In the genomic region with DNA sequence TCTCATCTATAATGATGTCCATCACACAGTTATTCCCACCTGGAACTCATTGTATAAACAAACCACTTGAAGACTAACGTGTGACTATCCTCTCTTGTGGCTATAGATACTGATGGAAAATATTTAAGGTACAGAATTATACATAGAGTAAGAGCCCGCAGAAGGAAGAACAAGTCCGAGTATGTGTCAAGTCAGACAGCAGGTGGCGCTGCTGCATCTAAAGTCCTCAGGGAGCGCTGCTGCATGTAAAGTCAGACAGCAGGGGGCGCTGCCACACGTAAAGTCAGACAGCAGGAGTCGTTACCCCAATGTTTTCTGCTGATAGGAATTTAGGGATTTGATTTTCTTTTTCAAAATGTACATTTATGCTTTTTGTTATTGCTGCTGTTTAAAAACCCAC, we compare ENCODE assay signal across 8 mouse cellular contexts. TPM values are rescaled to one million over a fixed set of nuclear protein-coding genes. Genes with fewer than 3 reads are reported as not detected.
DNase-seq lines count a peak whose midpoint lies in the region; ATAC-seq and TF ChIP-seq lines count a peak whose summit lies in the region.

No protein-coding gene starts in this region.

- no peak overlapping the region for H3K4me2 ChIP-seq in midbrain, embryonic 15.5 days
- no peak overlapping the region for H3K4me2 ChIP-seq in intestine, postnatal 0 days (replicated peaks; ENCODE audit: low read depth)

- peak; percentile 86 for DNase-seq in midbrain, embryonic 10.5 days (ENCODE audit: low spot score)
- DNase-seq in cerebellum, adult 9-11 months, result peak; percentile 71
- peak; percentile 63 to 87 for DNase-seq in frontal cortex, postnatal 10 days (ENCODE audit: low spot score in 2 of 2)
- DNase-seq in limb, embryonic 10.5 days (ENCODE audit: low spot score), result peak; percentile 92
- peak; percentile 76 to 88 for DNase-seq in natural killer cell, adult 2 months (ENCODE audit: low spot score in 2 of 2)

- no peaks in the 10 kb centered on the region for H3K27me3 ChIP-seq in midbrain, embryonic 10.5 days (ENCODE audit: low read depth, poor library complexity, severe bottlenecking)
- no peaks in the 10 kb centered on the region for H3K27me3 ChIP-seq in midbrain, embryonic 15.5 days (replicated peaks)
- H3K27me3 ChIP-seq in intestine, postnatal 0 days (replicated peaks; ENCODE audit: control insufficient read depth, insufficient read depth, low read length), result no peaks in the 10 kb centered on the region; the same call in 1 of the 2 replicates
- peaks cover 7% of the 10 kb centered on the region; the same call in 1 of the 2 replicates for H3K27me3 ChIP-seq in limb, embryonic 10.5 days (ENCODE audit: low read depth, poor library complexity, severe bottlenecking)
- no peaks in the 10 kb centered on the region for H3K27me3 ChIP-seq in testis, adult 2 months (ENCODE audit: control insufficient read depth, insufficient read depth, low read length)

- H3K36me3 ChIP-seq in midbrain, embryonic 10.5 days, result no peaks in the 10 kb centered on the region
- no peaks in the 10 kb centered on the region for H3K36me3 ChIP-seq in midbrain, embryonic 15.5 days (replicated peaks)
- H3K36me3 ChIP-seq in intestine, postnatal 0 days (ENCODE audit: control insufficient read depth, insufficient read depth), result no peaks in the 10 kb centered on the region
- H3K36me3 ChIP-seq in limb, embryonic 10.5 days, result no peaks in the 10 kb centered on the region
- no peaks in the 10 kb centered on the region for H3K36me3 ChIP-seq in testis, adult 2 months (ENCODE audit: control insufficient read depth, insufficient read depth, low read length)

- no peak overlapping the region for H3K27ac ChIP-seq in midbrain, embryonic 10.5 days (replicated peaks)
- H3K27ac ChIP-seq in midbrain, embryonic 15.5 days, result no peak overlapping the region
- no peak overlapping the region for H3K27ac ChIP-seq in intestine, postnatal 0 days (ENCODE audit: low read depth, low read length)
- no peak overlapping the region for H3K27ac ChIP-seq in limb, embryonic 10.5 days
- no peak overlapping the region for H3K27ac ChIP-seq in testis, adult 2 months (ENCODE audit: control insufficient read depth, insufficient read depth, low read depth, low read length)

- no peaks in the 10 kb centered on the region for H3K9me3 ChIP-seq in midbrain, embryonic 10.5 days (replicated peaks)
- H3K9me3 ChIP-seq in midbrain, embryonic 15.5 days, result no peaks in the 10 kb centered on the region
- no peaks in the 10 kb centered on the region for H3K9me3 ChIP-seq in intestine, postnatal 0 days (ENCODE audit: control insufficient read depth)
- no peaks in the 10 kb centered on the region for H3K9me3 ChIP-seq in limb, embryonic 10.5 days (replicated peaks)

- no peak; the same call in 1 of the 2 replicates for ATAC-seq in midbrain, embryonic 15.5 days (replicated peaks)
- no peak for ATAC-seq in intestine, postnatal 0 days

- H3K4me3 ChIP-seq in midbrain, embryonic 10.5 days, result no peak overlapping the region
- H3K4me3 ChIP-seq in midbrain, embryonic 15.5 days, result no peak overlapping the region
- H3K4me3 ChIP-seq in intestine, postnatal 0 days (ENCODE audit: low read depth, low read length), result no peak overlapping the region
- H3K4me3 ChIP-seq in limb, embryonic 10.5 days, result no peak overlapping the region
- H3K4me3 ChIP-seq in testis, adult 2 months (ENCODE audit: control insufficient read depth, low read depth, low read length), result no peak overlapping the region

- no peak overlapping the region for H3K9ac ChIP-seq in midbrain, embryonic 15.5 days
- H3K9ac ChIP-seq in intestine, postnatal 0 days (ENCODE audit: low read depth, low read length), result no peak overlapping the region

- peak; percentile 99 for TF ChIP-seq CTCF in intestine, postnatal 0 days (IDR thresholded peaks at IDR 0.05; ENCODE audit: low read depth)
- peak; percentile 100 for TF ChIP-seq CTCF in testis, adult 2 months (IDR thresholded peaks at IDR 0.05; ENCODE audit: control insufficient read depth, insufficient read depth, insufficient replicate concordance, low read depth, low read length)

- 9% methylated on average over 8 of the region's 8 CpGs for WGBS in midbrain, embryonic 10.5 days
- 5% methylated on average over 8 of the region's 8 CpGs for WGBS in midbrain, embryonic 15.5 days
- 8% methylated on average over 8 of the region's 8 CpGs for WGBS in intestine, postnatal 0 days
- WGBS in limb, embryonic 10.5 days, result 10% methylated on average over 8 of the region's 8 CpGs

- H3K4me1 ChIP-seq in midbrain, embryonic 10.5 days, result no peaks in the 10 kb centered on the region
- H3K4me1 ChIP-seq in midbrain, embryonic 15.5 days, result no peaks in the 10 kb centered on the region
- no peaks in the 10 kb centered on the region for H3K4me1 ChIP-seq in intestine, postnatal 0 days (replicated peaks; ENCODE audit: control insufficient read depth, insufficient read depth, low read length)
- H3K4me1 ChIP-seq in limb, embryonic 10.5 days, result no peaks in the 10 kb centered on the region
- no peaks in the 10 kb centered on the region; the same call in 1 of the 2 replicates for H3K4me1 ChIP-seq in testis, adult 2 months (ENCODE audit: control insufficient read depth, insufficient read depth, low read length)

- no peak for TF ChIP-seq POLR2A in testis, adult 2 months (IDR thresholded peaks at IDR 0.05; ENCODE audit: control insufficient read depth, low read depth, low read length)

RNA-seq across cellular contexts. Expression of a gene that starts 5.4 kb away (rescaled TPM):
- not detected in 2 replicates for polyA plus RNA-seq in midbrain, embryonic 10.5 days (2016; fragmentation: Nextera tagmentation; extraction: Ambion mirVana)
- polyA plus RNA-seq in midbrain, embryonic 15.5 days (2015; fragmentation: Nextera tagmentation; extraction: Ambion mirVana), result not detected in 2 replicates
- not detected in 2 replicates for polyA plus RNA-seq in intestine, postnatal 0 days (2015; fragmentation: Nextera tagmentation; extraction: Ambion mirVana)
- polyA plus RNA-seq in limb, embryonic 10.5 days (2016; fragmentation: Nextera tagmentation; extraction: Ambion mirVana), result not detected in 2 replicates
- not detected in 2 replicates for polyA plus RNA-seq in testis, adult 2 months (2012; rRNA removed)

RNA-seq across cellular contexts. Expression of a gene that starts 42.4 kb away (rescaled TPM):
- polyA plus RNA-seq in midbrain, embryonic 10.5 days (2016; fragmentation: Nextera tagmentation; extraction: Ambion mirVana), result 0.09 TPM in 1 of 2 replicates, not detected in the other
- 0.33 and 0.41 TPM in 2 replicates for polyA plus RNA-seq in midbrain, embryonic 15.5 days (2015; fragmentation: Nextera tagmentation; extraction: Ambion mirVana)
- polyA plus RNA-seq in intestine, postnatal 0 days (2015; fragmentation: Nextera tagmentation; extraction: Ambion mirVana), result not detected in 2 replicates
- not detected in 2 replicates for polyA plus RNA-seq in limb, embryonic 10.5 days (2016; fragmentation: Nextera tagmentation; extraction: Ambion mirVana)
- polyA plus RNA-seq in testis, adult 2 months (2012; rRNA removed), result 0.19 and 0.25 TPM in 2 replicates
